Mouse (Mus musculus): ENCODE data around the gene Psma7.

DNA sequence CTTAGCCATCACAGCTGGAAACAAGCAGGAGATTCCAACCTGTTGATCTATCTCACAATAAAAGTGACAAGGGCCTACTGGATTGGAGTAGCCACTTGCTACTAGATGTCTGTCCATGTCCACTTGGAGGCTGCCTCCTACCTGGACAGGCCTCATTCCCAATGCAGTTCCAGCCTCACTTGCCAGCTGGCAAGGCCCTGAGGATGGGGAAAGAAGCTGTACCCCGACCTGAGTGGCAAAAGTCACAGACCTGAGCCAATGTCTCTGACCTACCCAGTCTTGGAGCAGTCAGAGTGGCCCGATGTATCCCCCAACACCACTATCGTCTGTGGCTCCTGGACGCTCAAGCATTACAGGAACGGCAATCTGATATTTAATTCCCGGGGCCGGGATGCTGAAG lies 28.5 kb downstream of the Psma7 start:
- TF ChIP-seq CTCF (IDR thresholded peaks at IDR 0.05; ENCODE audit: control insufficient read depth, insufficient read depth, insufficient read length) (no peak), USF1 (IDR thresholded peaks at IDR 0.05; ENCODE audit: low read depth) (no peak), MAX (IDR thresholded peaks at IDR 0.05) (no peak), CEBPB (IDR thresholded peaks at IDR 0.05; ENCODE audit: low read depth) (no peak), MYOD1 (IDR thresholded peaks at IDR 0.05; ENCODE audit: control insufficient read depth, insufficient read length, low read depth) (no peak)
